ENCODE assay signal across 11 mouse cellular contexts in genomic region chr3:86793264-86793663, GRCm38 (mm10).
DNase-seq lines count a peak whose midpoint lies in the region; TF ChIP-seq lines count a peak whose summit lies in the region.
"Had no signal": no experiment of that assay in that cellular context is flagged by ENCODE, and none has a peak within 500 bp of the region (broad histone marks: within the 10 kb centered on the region; RNA-seq: fewer than 3 reads in every experiment).

No protein-coding gene starts in this region.

- H3K79me2 ChIP-seq in liver, adult 2 months (ENCODE audit: control insufficient read depth, insufficient read depth, low read length) = no peaks in the 10 kb centered on the region

- no peaks in the 10 kb centered on the region for H3K36me3 ChIP-seq in liver, adult 2 months (ENCODE audit: control insufficient read depth, insufficient read depth, low read length)

- DNase-seq in gastrocnemius, adult 2 months = no peak
- DNase-seq in gastrocnemius, postnatal 4 days (ENCODE audit: low spot score in 2 of 2) = no peak
- DNase-seq in liver, adult 2 months (ENCODE audit: extremely low read depth, low read depth, low spot score) = peak; percentile 49
- DNase-seq in liver = no peak
- peak; percentile 46 for DNase-seq in kidney, adult 18-20 months
- DNase-seq in lung, postnatal 36 days = peak; percentile 15
- no peak for DNase-seq in layer of hippocampus, adult 9-10 months (ENCODE audit: low spot score)
- DNase-seq in spleen, adult 18-20 months = no peak
- DNase-seq: cerebellum, adult 9-11 months; liver, embryonic 13.5 days had no signal

- H3K27me3 ChIP-seq in liver, adult 2 months (ENCODE audit: control insufficient read depth, insufficient read depth, low read length) = no peaks in the 10 kb centered on the region
- H3K27me3 ChIP-seq: CH12.LX; liver, embryonic 13.5 days had no signal

- no peak overlapping the region for H3K9ac ChIP-seq in liver, adult 2 months (ENCODE audit: low read depth, low read length)
- H3K9ac ChIP-seq: liver, embryonic 13.5 days had no signal

- 0 out of 2 replicates have a peak overlapping the region, but pooled peaks have one; percentile 40 for H3K27ac ChIP-seq in gastrocnemius, adult 2 months
- H3K27ac ChIP-seq in liver, adult 2 months (replicated peaks; ENCODE audit: insufficient read depth, low read depth, low read length) = no peak overlapping the region
- H3K27ac ChIP-seq: liver, embryonic 13.5 days had no signal

- no peak overlapping the region for H3K4me3 ChIP-seq in gastrocnemius, adult 2 months
- H3K4me3 ChIP-seq in liver, adult 2 months (ENCODE audit: insufficient read depth, low read depth, low read length) = no peak overlapping the region
- H3K4me3 ChIP-seq: liver, embryonic 13.5 days had no signal

- no peak for TF ChIP-seq CTCF in gastrocnemius, adult 2 months (IDR thresholded peaks at IDR 0.05)
- TF ChIP-seq CTCF in liver, adult 2 months (IDR thresholded peaks at IDR 0.05; ENCODE audit: low read depth, low read length) = no peak

- no peak for TF ChIP-seq POLR2A in liver, adult 2 months (IDR thresholded peaks at IDR 0.05; ENCODE audit: extremely low read depth, insufficient read depth, low read length)

- intact Hi-C loops in gastrocnemius, adult 2 months (cut with DNase I) = loop anchor here (10.0 kb wide), 1 partner anchor 182 kb away; no protein-coding TSS in a partner anchor

- WGBS in liver, adult 2 months = 18% methylated on average over 4 of the region's 4 CpGs

- peaks cover 4% of the 10 kb centered on the region; the same call in 1 of the 2 replicates for H3K4me1 ChIP-seq in liver, adult 2 months (ENCODE audit: control insufficient read depth, insufficient read depth, low read length)

Comparison
In these comparisons a context has a peak if more than half of its experiments do, and no peak if none do; other contexts are left out.
1. DNase-seq: peak in liver, adult 2 months (single experiment), kidney, adult 18-20 months (single experiment) and lung, postnatal 36 days (single experiment); none in gastrocnemius, adult 2 months (single experiment), gastrocnemius, postnatal 4 days (0 of 2), liver (single experiment), layer of hippocampus, adult 9-10 months (single experiment) and spleen, adult 18-20 months (0 of 2).